Mouse (Mus musculus) embryonic facial prominence, embryonic 11.5 days (tissue): Measurements from ENCODE around the gene Dctn1. TPM values are rescaled to one million over a fixed set of nuclear protein-coding genes. Genes with fewer than 3 reads are reported as not detected.
A peak's percentile ranks its signal among the peaks of the same experiment; 100 is the strongest.

Source experiments
- ATAC-seq: fragments of 200-750 bp; cut with Nextera tagmentation; replicated peaks from 2 replicates; pipeline ENCODE4 v1.8.0; 2017; ENCODE audit warnings: low read depth; ENCODE audit not compliant: insufficient number of reproducible peaks, low FRiP score, low TSS enrichment
- DNase-seq: peaks from one replicate; pipeline ENCODE4 v3.0.0-alpha.2; 2015; ENCODE audit warnings: low spot score
- H3K27ac ChIP-seq: fragments of 300-500 bp; sonication (generic); replicated peaks from 2 replicates; pipeline ENCODE4 v1.5.1; 2014; ENCODE audit warnings: mild to moderate bottlenecking, low read depth, low read length, control low read depth
- H3K27me3 ChIP-seq: fragments of 300-500 bp; sonication (generic); 2 replicates; pipeline ENCODE4 v1.6.1; 2014; ENCODE audit warnings: mild to moderate bottlenecking, low read length, moderate library complexity, mixed read lengths; ENCODE audit not compliant: control insufficient read depth, insufficient read depth
- H3K36me3 ChIP-seq: fragments of 300-500 bp; sonication (generic); replicated peaks from 2 replicates; pipeline ENCODE4 v1.6.1; 2014; ENCODE audit warnings: low read depth, mild to moderate bottlenecking, low read length, moderate library complexity, mixed read lengths; ENCODE audit not compliant: control insufficient read depth, insufficient read depth
- H3K4me1 ChIP-seq: fragments of 300-500 bp; sonication (generic); 2 replicates; pipeline ENCODE4 v1.6.1; 2014; ENCODE audit warnings: low read length, mixed read lengths; ENCODE audit not compliant: control insufficient read depth, insufficient read depth
- H3K4me2 ChIP-seq: fragments of 300-500 bp; sonication (generic); 2 replicates; pipeline ENCODE4 v1.6.1; 2014; ENCODE audit warnings: low read depth, mild to moderate bottlenecking, control low read depth, low read length, moderate library complexity
- H3K4me3 ChIP-seq: fragments of 300-500 bp; sonication (generic); 2 replicates; pipeline ENCODE4 v1.5.1; 2014; ENCODE audit warnings: low read depth, low read length, control low read depth
- H3K9ac ChIP-seq: fragments of 300-500 bp; sonication (generic); replicated peaks from 2 replicates; pipeline ENCODE4 v1.6.1; 2014; ENCODE audit warnings: mild to moderate bottlenecking, control low read depth, low read length
- H3K9me3 ChIP-seq: fragments of 300-500 bp; sonication (generic); replicated peaks from 2 replicates; pipeline ENCODE4 v1.6.1; 2016; ENCODE audit warnings: mild to moderate bottlenecking, low read length, inconsistent platforms, mixed read lengths; ENCODE audit not compliant: control insufficient read depth
- whole genome bisulfite sequencing: fragments of 180-500 bp; shearing (Covaris S2); extraction: QIAGEN DNeasy Blood & Tissue Kit; methylation state at CpG from one replicate; pipeline ENCODE4 v1.1.7; 2014; 5-methylcytosine and 5-hydroxymethylcytosine counted together
- polyA plus RNA-seq: library from polyadenylated mRNA; unstranded; fragments of >200 nt; fragmentation: Nextera tagmentation; extraction: Ambion mirVana; gene quantifications from 2 replicates; pipeline ENCODE4 v1.2.1, GENCODE M21; 2014

Gene Dctn1
- polyA plus RNA-seq, 1 experiment from 2014 or later = 67.0 TPM

GRCm38 (mm10) chr6:83161921-83162641, 3.6 kb upstream of the Dctn1 start:
- H3K36me3 ChIP-seq = no peaks in the 10 kb centered on the region
- under 1% methylated on average over 47 of the region's 49 CpGs for WGBS
- peak overlapping the region; percentile 31 for H3K4me3 ChIP-seq
- H3K27ac ChIP-seq = no peak overlapping the region
- no peaks in the 10 kb centered on the region for H3K4me1 ChIP-seq
- ATAC-seq (no peak), DNase-seq (peak; percentile 41)
- H3K9ac ChIP-seq = peak overlapping the region; percentile 43
- H3K27me3 ChIP-seq = peaks cover 18% of the 10 kb centered on the region
- H3K4me2 ChIP-seq = peak overlapping the region; percentile 63
- no peaks in the 10 kb centered on the region for H3K9me3 ChIP-seq

GRCm38 (mm10) chr6:83162701-83163100, 3.0 kb upstream of the Dctn1 start:
- H3K9me3 ChIP-seq = no peaks in the 10 kb centered on the region
- no peak overlapping the region for H3K9ac ChIP-seq
- H3K27ac ChIP-seq = no peak overlapping the region
- ATAC-seq = no peak
- peaks cover 18% of the 10 kb centered on the region for H3K27me3 ChIP-seq
- H3K4me1 ChIP-seq = no peaks in the 10 kb centered on the region
- H3K36me3 ChIP-seq = no peaks in the 10 kb centered on the region
- 0% methylated on average over 8 of the region's 8 CpGs for WGBS
- peak overlapping the region; percentile 31 for H3K4me3 ChIP-seq
- peak overlapping the region; percentile 63 for H3K4me2 ChIP-seq
- DNase-seq = peak; percentile 84

- Histone ChIP-seq H3K27ac (no peak overlapping the region), H3K9me3 (no peaks in the 10 kb centered on the region), H3K4me2 (peak overlapping the region; percentile 72), H3K27me3 (peaks cover 18% of the 10 kb centered on the region), H3K4me3 (peak overlapping the region; percentile 85), H3K4me1 (no peaks in the 10 kb centered on the region), H3K9ac (peak overlapping the region; percentile 87), H3K36me3 (no peaks in the 10 kb centered on the region)
- ATAC-seq (no peak), DNase-seq (no peak)
- 6% methylated on average over 6 of the region's 6 CpGs for WGBS
Measured at GRCm38 (mm10) chr6:83165026-83165606, 604 bp upstream of the Dctn1 start.

GRCm38 (mm10) chr6:83166243-83166630, 517 bp downstream of the Dctn1 start:
- no peaks in the 10 kb centered on the region for H3K9me3 ChIP-seq
- under 1% methylated on average over 12 of the region's 12 CpGs for WGBS
- no peak overlapping the region for H3K27ac ChIP-seq
- peak; percentile 26 for DNase-seq
- no peaks in the 10 kb centered on the region for H3K36me3 ChIP-seq
- H3K27me3 ChIP-seq = peaks cover 11% of the 10 kb centered on the region
- peak overlapping the region; percentile 87 for H3K9ac ChIP-seq
- H3K4me3 ChIP-seq = peak overlapping the region; percentile 85
- no peaks in the 10 kb centered on the region for H3K4me1 ChIP-seq
- H3K4me2 ChIP-seq = peak overlapping the region; percentile 72
- ATAC-seq = no peak

GRCm38 (mm10) chr6:83169872-83170271, 4.2 kb downstream of the Dctn1 start:
- no peaks in the 10 kb centered on the region for H3K27me3 ChIP-seq
- ATAC-seq (no peak), DNase-seq (no peak)
- H3K9me3 ChIP-seq = no peaks in the 10 kb centered on the region
- H3K4me2 ChIP-seq = no peak overlapping the region
- no peaks in the 10 kb centered on the region for H3K36me3 ChIP-seq
- no peak overlapping the region for H3K9ac ChIP-seq
- WGBS = 84% methylated on average over 5 of the region's 5 CpGs
- H3K4me1 ChIP-seq = no peaks in the 10 kb centered on the region
- H3K27ac ChIP-seq = no peak overlapping the region
- H3K4me3 ChIP-seq = no peak overlapping the region

- Histone ChIP-seq H3K27me3 (no peaks in the 10 kb centered on the region), H3K4me2 (no peak overlapping the region), H3K4me3 (no peak overlapping the region), H3K9ac (no peak overlapping the region; the same call in 1 of the 2 replicates), H3K36me3 (no peaks in the 10 kb centered on the region), H3K4me1 (no peaks in the 10 kb centered on the region), H3K9me3 (no peaks in the 10 kb centered on the region), H3K27ac (no peak overlapping the region)
- WGBS = 79% methylated on average over 5 of the region's 5 CpGs
- no peak for DNase-seq
- no peak for ATAC-seq
Measured at GRCm38 (mm10) chr6:83171063-83171462, 5.3 kb downstream of the Dctn1 start.

GRCm38 (mm10) chr6:83172240-83172920, 6.7 kb downstream of the Dctn1 start:
- 67% methylated on average over 9 of the region's 9 CpGs for WGBS
- DNase-seq = no peak
- Histone ChIP-seq H3K9me3 (no peaks in the 10 kb centered on the region), H3K4me3 (no peak overlapping the region), H3K27me3 (no peaks in the 10 kb centered on the region), H3K9ac (no peak overlapping the region), H3K4me1 (no peaks in the 10 kb centered on the region), H3K27ac (no peak overlapping the region), H3K4me2 (no peak overlapping the region), H3K36me3 (no peaks in the 10 kb centered on the region)
- no peak for ATAC-seq

- Histone ChIP-seq H3K27ac (no peak overlapping the region), H3K4me3 (no peak overlapping the region), H3K27me3 (no peaks in the 10 kb centered on the region), H3K36me3 (no peaks in the 10 kb centered on the region), H3K4me1 (no peaks in the 10 kb centered on the region; the same call in 1 of the 2 replicates), H3K9ac (no peak overlapping the region), H3K4me2 (no peak overlapping the region), H3K9me3 (no peaks in the 10 kb centered on the region)
- DNase-seq (no peak), ATAC-seq (no peak)
- whole genome bisulfite sequencing = 88% methylated on average over 8 of the region's 8 CpGs
Measured at GRCm38 (mm10) chr6:83175996-83176395, 10.3 kb downstream of the Dctn1 start.
